Comparison of ENCODE assay signal across 17 mouse cellular contexts in the genomic region with DNA sequence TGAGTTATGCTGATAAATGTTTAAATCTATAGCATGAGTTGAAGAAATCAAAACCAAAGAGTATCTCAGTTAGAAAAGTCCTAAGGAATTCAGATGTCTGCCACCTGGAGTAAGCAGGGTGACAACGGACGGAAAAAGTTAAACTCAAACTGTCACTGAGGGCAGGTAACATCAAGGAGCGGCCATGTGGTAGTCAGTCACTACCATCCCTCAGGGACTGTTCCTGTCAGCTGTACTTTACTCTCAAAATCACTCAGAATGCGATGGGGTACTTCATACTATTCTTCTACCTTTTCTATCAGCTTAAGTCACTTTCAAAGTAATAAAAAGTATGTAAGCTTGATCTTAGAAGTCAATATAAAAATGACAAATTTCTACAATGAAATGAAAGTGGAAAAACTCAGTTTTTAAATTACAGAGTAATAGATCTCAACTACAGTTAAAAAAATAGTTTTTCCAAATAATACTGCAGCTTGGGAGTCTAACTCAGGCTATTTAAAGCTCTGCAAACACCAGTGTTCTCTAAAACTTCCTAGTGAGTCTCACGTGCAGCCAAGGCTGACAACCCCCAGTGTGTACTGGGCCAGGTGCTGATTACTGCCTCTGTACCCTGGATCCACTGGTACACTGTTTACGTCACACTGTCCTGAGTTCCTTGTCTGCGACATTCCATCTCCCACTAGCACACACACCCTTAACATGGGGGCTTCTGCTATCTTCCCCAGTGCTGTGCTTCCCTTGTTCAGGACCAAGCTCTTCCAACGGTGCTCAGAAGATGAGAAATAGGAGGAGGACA. TPM values are rescaled to one million over a fixed set of nuclear protein-coding genes. Genes with fewer than 3 reads are reported as not detected.
DNase-seq lines count a peak whose midpoint lies in the region; ATAC-seq and TF ChIP-seq lines count a peak whose summit lies in the region.
"Had no signal": no experiment of that assay in that cellular context is flagged by ENCODE, and none has a peak within 500 bp of the region (broad histone marks: within the 10 kb centered on the region; RNA-seq: fewer than 3 reads in every experiment).

No protein-coding gene starts in this region.

- no peaks in the 10 kb centered on the region for H3K4me1 ChIP-seq in liver, embryonic 11.5 days (replicated peaks; ENCODE audit: control insufficient read depth, insufficient read depth, low read length)
- H3K4me1 ChIP-seq in liver, embryonic 12.5 days, result no peaks in the 10 kb centered on the region; the same call in 1 of the 2 replicates
- H3K4me1 ChIP-seq in heart, embryonic 15.5 days (replicated peaks), result peaks cover 19% of the 10 kb centered on the region
- H3K4me1 ChIP-seq in stomach, embryonic 15.5 days, result no peaks in the 10 kb centered on the region
- peaks cover 5% of the 10 kb centered on the region; the same call in 1 of the 2 replicates for H3K4me1 ChIP-seq in neural tube, embryonic 15.5 days
- H3K4me1 ChIP-seq: embryonic facial prominence, embryonic 12.5 days; hindbrain, embryonic 13.5 days; neural tube, embryonic 12.5 days had no signal

- TF ChIP-seq CTCF in gastrocnemius, adult 2 months (IDR thresholded peaks at IDR 0.05), result no peak

- H3K27me3 ChIP-seq in liver, embryonic 11.5 days (replicated peaks; ENCODE audit: control insufficient read depth, insufficient read depth, low read length), result no peaks in the 10 kb centered on the region
- H3K27me3 ChIP-seq in liver, embryonic 12.5 days (replicated peaks), result no peaks in the 10 kb centered on the region
- H3K27me3 ChIP-seq in heart, embryonic 15.5 days, result no peaks in the 10 kb centered on the region
- no peaks in the 10 kb centered on the region for H3K27me3 ChIP-seq in stomach, embryonic 15.5 days (replicated peaks)
- H3K27me3 ChIP-seq in neural tube, embryonic 15.5 days (replicated peaks), result no peaks in the 10 kb centered on the region
- H3K27me3 ChIP-seq: embryonic facial prominence, embryonic 12.5 days; hindbrain, embryonic 13.5 days; neural tube, embryonic 12.5 days had no signal

- H3K9me3 ChIP-seq in liver, embryonic 11.5 days (ENCODE audit: control insufficient read depth, low read length), result no peaks in the 10 kb centered on the region
- no peaks in the 10 kb centered on the region for H3K9me3 ChIP-seq in liver, embryonic 12.5 days (replicated peaks)
- no peaks in the 10 kb centered on the region for H3K9me3 ChIP-seq in heart, embryonic 15.5 days (replicated peaks)
- no peaks in the 10 kb centered on the region for H3K9me3 ChIP-seq in stomach, embryonic 15.5 days
- no peaks in the 10 kb centered on the region for H3K9me3 ChIP-seq in neural tube, embryonic 15.5 days (replicated peaks)
- H3K9me3 ChIP-seq: embryonic facial prominence, embryonic 12.5 days; hindbrain, embryonic 13.5 days; neural tube, embryonic 12.5 days had no signal

- intact Hi-C loops in gastrocnemius, adult 2 months (cut with DNase I), result no loop called here

- 0 out of 2 replicates have a peak overlapping the region, but pooled peaks have one; percentile 6 for H3K27ac ChIP-seq in gastrocnemius, adult 2 months
- H3K27ac ChIP-seq in liver, embryonic 11.5 days (ENCODE audit: low read depth, low read length), result no peak overlapping the region
- no peak overlapping the region for H3K27ac ChIP-seq in liver, embryonic 12.5 days
- H3K27ac ChIP-seq in heart, embryonic 15.5 days, result peak overlapping the region; percentile 38
- peak overlapping the region; percentile 16; the same call in 1 of the 2 replicates for H3K27ac ChIP-seq in stomach, embryonic 15.5 days
- no peak overlapping the region for H3K27ac ChIP-seq in neural tube, embryonic 15.5 days (replicated peaks)
- H3K27ac ChIP-seq: embryonic facial prominence, embryonic 12.5 days; hindbrain, embryonic 13.5 days; neural tube, embryonic 12.5 days had no signal

- H3K9ac ChIP-seq in liver, embryonic 11.5 days (ENCODE audit: low read depth, low read length), result no peak overlapping the region
- no peak overlapping the region for H3K9ac ChIP-seq in liver, embryonic 12.5 days
- H3K9ac ChIP-seq in heart, embryonic 15.5 days, result no peak overlapping the region
- no peak overlapping the region for H3K9ac ChIP-seq in stomach, embryonic 15.5 days
- H3K9ac ChIP-seq in neural tube, embryonic 15.5 days (replicated peaks), result no peak overlapping the region
- H3K9ac ChIP-seq: embryonic facial prominence, embryonic 12.5 days; hindbrain, embryonic 13.5 days; neural tube, embryonic 12.5 days had no signal

- DNase-seq in gastrocnemius, adult 2 months, result no peak
- DNase-seq in gastrocnemius, postnatal 10 days, result no peak
- peak; percentile 9 for DNase-seq in liver, embryonic 11.5 days (ENCODE audit: low spot score)
- no peak for DNase-seq in cerebellum, postnatal 10 days
- DNase-seq: cerebellum, adult 11 months; gastrocnemius, postnatal 36 days; kidney, adult 18-20 months; kidney, postnatal 25 days; left cerebral cortex, postnatal 4 days; right cerebral cortex, postnatal 4 days had no signal

- no peak overlapping the region for H3K4me3 ChIP-seq in gastrocnemius, adult 2 months
- H3K4me3 ChIP-seq in liver, embryonic 11.5 days (ENCODE audit: low read depth, low read length), result no peak overlapping the region
- no peak overlapping the region for H3K4me3 ChIP-seq in liver, embryonic 12.5 days
- no peak overlapping the region for H3K4me3 ChIP-seq in heart, embryonic 15.5 days
- H3K4me3 ChIP-seq in stomach, embryonic 15.5 days (replicated peaks), result no peak overlapping the region
- H3K4me3 ChIP-seq in neural tube, embryonic 15.5 days (replicated peaks), result no peak overlapping the region
- H3K4me3 ChIP-seq: embryonic facial prominence, embryonic 12.5 days; hindbrain, embryonic 13.5 days; neural tube, embryonic 12.5 days had no signal

- no peaks in the 10 kb centered on the region; the same call in 1 of the 2 replicates for H3K36me3 ChIP-seq in liver, embryonic 11.5 days (ENCODE audit: control insufficient read depth, insufficient read depth, low read length)
- H3K36me3 ChIP-seq in liver, embryonic 12.5 days, result peaks cover 33% of the 10 kb centered on the region
- H3K36me3 ChIP-seq in heart, embryonic 15.5 days, result peaks cover 7% of the 10 kb centered on the region; the same call in 1 of the 2 replicates
- 0 out of 2 replicates have a peak, but pooled peaks cover 4% of the 10 kb centered on the region for H3K36me3 ChIP-seq in stomach, embryonic 15.5 days
- H3K36me3 ChIP-seq in neural tube, embryonic 15.5 days, result peaks cover 36% of the 10 kb centered on the region

- WGBS in liver, embryonic 11.5 days, result 77% methylated on average over 8 of the region's 8 CpGs
- WGBS in liver, embryonic 12.5 days (ENCODE audit: insufficient replicate concordance), result 66% methylated on average over 8 of the region's 8 CpGs
- 71% methylated on average over 8 of the region's 8 CpGs for WGBS in heart, embryonic 15.5 days
- 79% methylated on average over 8 of the region's 8 CpGs for WGBS in stomach, embryonic 15.5 days
- 88% methylated on average over 8 of the region's 8 CpGs for WGBS in neural tube, embryonic 15.5 days

- no peak for ATAC-seq in liver, embryonic 11.5 days (replicated peaks; ENCODE audit: low FRiP score)
- ATAC-seq in liver, embryonic 12.5 days, result no peak
- no peak for ATAC-seq in heart, embryonic 15.5 days (replicated peaks; ENCODE audit: insufficient number of reproducible peaks, insufficient read depth, low FRiP score, low read depth)
- peak; percentile 72; the same call in 1 of the 2 replicates for ATAC-seq in stomach, embryonic 15.5 days (ENCODE audit: insufficient read depth, low FRiP score, low read depth)
- ATAC-seq in neural tube, embryonic 15.5 days (ENCODE audit: low FRiP score), result no peak

- H3K4me2 ChIP-seq in liver, embryonic 11.5 days, result no peak overlapping the region
- H3K4me2 ChIP-seq in liver, embryonic 12.5 days, result no peak overlapping the region
- H3K4me2 ChIP-seq in heart, embryonic 15.5 days, result no peak overlapping the region
- no peak overlapping the region for H3K4me2 ChIP-seq in stomach, embryonic 15.5 days
- no peak overlapping the region for H3K4me2 ChIP-seq in neural tube, embryonic 15.5 days
- H3K4me2 ChIP-seq: embryonic facial prominence, embryonic 12.5 days; hindbrain, embryonic 13.5 days; neural tube, embryonic 12.5 days had no signal

RNA-seq across cellular contexts. Expression of a gene that starts 35.6 kb away (rescaled TPM):
- 10 to 100 TPM; 45.1 to 55.4 TPM for total RNA-seq in gastrocnemius, adult 2 months (2021)
- 10 to 100 TPM; 31.3 to 35.6 TPM for total RNA-seq in gastrocnemius, postnatal 10 days (2021)
- polyA plus RNA-seq in liver, embryonic 11.5 days (2014; fragmentation: Nextera tagmentation; extraction: Ambion mirVana), result 7.6 and 9.2 TPM in 2 replicates
- polyA plus RNA-seq in liver, embryonic 12.5 days (2016; fragmentation: Nextera tagmentation; extraction: Ambion mirVana), result 4.9 and 5.2 TPM in 2 replicates
- polyA plus RNA-seq in heart, embryonic 15.5 days (2015; fragmentation: Nextera tagmentation; extraction: Ambion mirVana), result 6.7 and 7.4 TPM in 2 replicates
- polyA plus RNA-seq in stomach, embryonic 15.5 days (2015; fragmentation: Nextera tagmentation; extraction: Ambion mirVana), result 10.9 and 12.3 TPM in 2 replicates
- 10.2 and 12.4 TPM in 2 replicates for polyA plus RNA-seq in neural tube, embryonic 15.5 days (2015; fragmentation: Nextera tagmentation; extraction: Ambion mirVana)

Comparison
In these comparisons a context has a peak if more than half of its experiments do, and no peak if none do; other contexts are left out.
1. H3K27ac ChIP-seq: peak in gastrocnemius, adult 2 months (single experiment), heart, embryonic 15.5 days (single experiment) and stomach, embryonic 15.5 days (single experiment); none in liver, embryonic 11.5 days (single experiment), liver, embryonic 12.5 days (single experiment) and neural tube, embryonic 15.5 days (single experiment).